Mouse (Mus musculus) limb, embryonic 14.5 days (tissue): ENCODE data around the gene Rbks. TPM values are rescaled to one million over a fixed set of nuclear protein-coding genes. Genes with fewer than 3 reads are reported as not detected.
"Not testable (repeated sequence)": the region's sequence is repeated elsewhere in the genome, so short reads cannot be mapped to it uniquely, and the experiment has no call there.

Source experiments
- ATAC-seq: fragments of 200-750 bp; cut with Nextera tagmentation; 2 replicates; pipeline ENCODE4 v1.8.0; 2017; ENCODE audit warnings: low read depth, moderate number of reproducible peaks, moderate TSS enrichment; ENCODE audit not compliant: low FRiP score
- DNase-seq: peaks from one replicate; pipeline ENCODE4 v3.0.0-alpha.2; 2015; ENCODE audit warnings: low spot score
- H3K27ac ChIP-seq: fragments of 300-500 bp; sonication (generic); replicated peaks from 2 replicates; pipeline ENCODE4 v1.5.1; 2014; ENCODE audit warnings: low read depth, mild to moderate bottlenecking, low read length, moderate library complexity, mixed read lengths
- H3K27me3 ChIP-seq: fragments of 300-500 bp; sonication (generic); 2 replicates; pipeline ENCODE4 v1.6.1; 2014; ENCODE audit warnings: low read length, mixed read lengths; ENCODE audit not compliant: control insufficient read depth, insufficient read depth
- H3K36me3 ChIP-seq: fragments of 300-500 bp; sonication (generic); 2 replicates; pipeline ENCODE4 v1.6.1; 2014; ENCODE audit warnings: mild to moderate bottlenecking, low read length, moderate library complexity, mixed read lengths; ENCODE audit not compliant: control insufficient read depth, insufficient read depth
- H3K4me1 ChIP-seq: fragments of 300-500 bp; sonication (generic); 2 replicates; pipeline ENCODE4 v1.6.1; 2014; ENCODE audit warnings: antibody characterized with exemption, low read length, mixed read lengths; ENCODE audit not compliant: control insufficient read depth, insufficient read depth
- H3K4me2 ChIP-seq: fragments of 300-500 bp; sonication (generic); replicated peaks from 2 replicates; pipeline ENCODE4 v1.6.1; 2014; ENCODE audit warnings: low read depth, mild to moderate bottlenecking, low read length, moderate library complexity; ENCODE audit not compliant: severe bottlenecking
- H3K4me3 ChIP-seq: fragments of 300-500 bp; sonication (generic); replicated peaks from 2 replicates; pipeline ENCODE4 v1.5.1; 2014; ENCODE audit warnings: low read length
- H3K9ac ChIP-seq: fragments of 300-500 bp; sonication (generic); 2 replicates; pipeline ENCODE4 v1.6.1; 2014; ENCODE audit warnings: mild to moderate bottlenecking, low read depth, low read length, moderate library complexity; ENCODE audit not compliant: severe bottlenecking
- H3K9me3 ChIP-seq: fragments of 300-500 bp; sonication (generic); 2 replicates; pipeline ENCODE4 v1.6.1; 2016; ENCODE audit warnings: low read length; ENCODE audit not compliant: control insufficient read depth
- POLR2A ChIP-seq: fragments of 200-500 bp; IDR thresholded peaks from 2 replicates; pipeline ENCODE4 v1.8.0; 2012; ENCODE audit warnings: inconsistent platforms, mild to moderate bottlenecking, moderate library complexity, borderline replicate concordance; ENCODE audit not compliant: insufficient read depth, insufficient read length; ENCODE audit errors: extremely low read depth
- WGBS: fragments of 180-500 bp; shearing (Covaris S2); extraction: QIAGEN DNeasy Blood & Tissue Kit; methylation state at CpG from one replicate; pipeline ENCODE4 v1.1.7; 2014; 5-methylcytosine and 5-hydroxymethylcytosine counted together
- polyA plus RNA-seq, 2 experiments: library from polyadenylated mRNA; depleted of rRNA in 1 of 2; stranded (reverse) in 1 of 2; unstranded in 1 of 2; fragments of >200 nt; fragmentation: Nextera tagmentation in 1 of 2; extraction: Ambion mirVana in 1 of 2; gene quantifications; 2 replicates each; pipeline versions ENCODE4 v1.2.1 to v1.2.3; 2012 to 2014

Gene Rbks
- polyA plus RNA-seq, 2 experiments = 1.9 to 2.2 TPM

DNA sequence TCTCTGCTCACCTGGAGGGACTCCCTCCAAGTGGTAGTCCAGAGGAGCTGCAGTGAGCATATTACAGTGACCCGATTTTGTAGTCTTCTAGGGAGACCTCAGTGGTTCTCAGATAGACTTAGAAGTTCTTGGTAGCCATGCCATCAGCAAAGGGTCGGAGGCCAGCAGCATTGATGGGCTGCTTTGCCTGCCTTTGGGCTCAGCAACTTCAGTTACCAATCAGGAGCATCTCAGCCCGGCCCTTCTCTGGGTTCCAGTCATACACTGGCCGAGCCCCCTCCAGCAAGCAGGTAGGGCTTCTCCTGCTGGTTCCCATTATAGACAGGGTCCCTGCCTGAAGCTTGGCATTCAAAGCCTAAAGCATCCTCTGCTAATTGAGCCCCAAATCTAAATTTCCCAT, 101.6 kb downstream of the Rbks start:
- no peaks in the 10 kb centered on the region for H3K9me3 ChIP-seq
- H3K9ac ChIP-seq = no peak overlapping the region
- ATAC-seq (no peak), DNase-seq (no peak)
- H3K4me3 ChIP-seq = no peak overlapping the region
- WGBS = 56% methylated on average over 4 of the region's 4 CpGs
- H3K4me1 ChIP-seq = peaks cover 7% of the 10 kb centered on the region
- H3K27ac ChIP-seq = no peak overlapping the region
- H3K27me3 ChIP-seq = no peaks in the 10 kb centered on the region
- no peak for TF ChIP-seq POLR2A
- no peaks in the 10 kb centered on the region for H3K36me3 ChIP-seq
- H3K4me2 ChIP-seq = no peak overlapping the region

DNA sequence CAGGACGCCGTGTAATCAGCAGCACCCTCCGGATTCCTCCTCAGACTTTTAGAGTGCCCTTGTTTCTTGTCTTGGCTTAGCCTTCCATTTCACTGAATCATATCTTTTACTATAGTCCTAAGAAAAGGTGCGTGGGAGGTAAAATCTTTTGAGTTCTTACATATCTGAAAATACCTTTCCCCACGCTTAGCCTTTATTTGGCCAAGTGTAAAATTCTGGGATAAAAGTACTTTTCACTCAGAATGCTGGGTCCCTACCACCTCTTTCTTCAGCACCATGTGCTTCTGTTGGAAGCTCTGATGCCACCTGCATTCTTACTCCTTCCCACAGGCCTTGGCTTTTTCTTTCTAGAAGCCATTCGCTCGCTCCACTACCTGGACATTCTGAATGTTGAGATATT, 106.3 kb downstream of the Rbks start:
- Histone ChIP-seq H3K27ac (no peak overlapping the region), H3K36me3 (no peaks in the 10 kb centered on the region), H3K4me2 (no peak overlapping the region), H3K9ac (no peak overlapping the region), H3K27me3 (no peaks in the 10 kb centered on the region), H3K9me3 (no peaks in the 10 kb centered on the region), H3K4me3 (no peak overlapping the region), H3K4me1 (no peaks in the 10 kb centered on the region)
- no peak for ATAC-seq
- DNase-seq = no peak
- WGBS = 94% methylated on average over 7 of the region's 7 CpGs
- TF ChIP-seq POLR2A = no peak

DNA sequence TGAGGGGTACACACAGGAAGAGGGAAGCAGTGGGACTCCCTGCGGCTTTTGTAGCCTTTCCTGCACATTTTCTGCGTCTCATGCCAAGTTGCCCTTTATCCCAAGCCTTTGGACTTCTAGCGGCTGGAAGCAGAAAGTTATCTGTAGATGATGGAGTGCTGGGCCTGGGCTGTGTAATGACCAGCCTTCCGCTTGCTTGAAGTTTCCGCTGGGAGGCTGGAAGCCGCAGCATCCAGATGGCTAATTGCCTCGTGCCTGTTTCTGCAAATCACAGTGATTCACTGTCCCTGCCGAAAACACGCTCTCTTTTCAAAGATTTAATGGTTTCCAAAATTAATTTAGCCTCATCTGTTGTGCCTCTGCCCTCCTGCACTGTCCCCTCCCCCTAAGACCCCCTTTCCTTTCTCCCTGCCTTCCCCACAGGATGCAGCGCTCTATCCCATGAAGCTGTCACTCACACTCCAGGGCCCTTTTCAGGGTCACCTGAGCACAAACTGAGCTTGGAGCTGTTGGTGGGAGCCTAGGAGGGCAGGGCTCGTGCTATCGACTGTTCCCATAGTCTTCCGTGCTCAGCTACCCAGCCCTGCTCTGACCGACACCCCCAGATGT, 107.6 kb downstream of the Rbks start:
- no peaks in the 10 kb centered on the region for H3K36me3 ChIP-seq
- H3K4me1 ChIP-seq = no peaks in the 10 kb centered on the region
- whole genome bisulfite sequencing = 32% methylated on average over 14 of the region's 14 CpGs
- H3K4me3 ChIP-seq = no peak overlapping the region
- H3K27ac ChIP-seq = no peak overlapping the region
- H3K9me3 ChIP-seq = no peaks in the 10 kb centered on the region
- no peak for ATAC-seq
- H3K9ac ChIP-seq = no peak overlapping the region
- H3K27me3 ChIP-seq = no peaks in the 10 kb centered on the region
- H3K4me2 ChIP-seq = no peak overlapping the region
- DNase-seq = no peak
- TF ChIP-seq POLR2A = no peak

GRCm38 (mm10) chr5:31588672-31589071, 108.8 kb downstream of the Rbks start:
- H3K9me3 ChIP-seq, DNase-seq, H3K4me1 ChIP-seq, H3K27ac ChIP-seq, H3K4me2 ChIP-seq, H3K9ac ChIP-seq, H3K4me3 ChIP-seq, ATAC-seq, H3K36me3 ChIP-seq, H3K27me3 ChIP-seq: not testable (repeated sequence)
- 81% methylated on average over 8 of the region's 8 CpGs for WGBS

DNA sequence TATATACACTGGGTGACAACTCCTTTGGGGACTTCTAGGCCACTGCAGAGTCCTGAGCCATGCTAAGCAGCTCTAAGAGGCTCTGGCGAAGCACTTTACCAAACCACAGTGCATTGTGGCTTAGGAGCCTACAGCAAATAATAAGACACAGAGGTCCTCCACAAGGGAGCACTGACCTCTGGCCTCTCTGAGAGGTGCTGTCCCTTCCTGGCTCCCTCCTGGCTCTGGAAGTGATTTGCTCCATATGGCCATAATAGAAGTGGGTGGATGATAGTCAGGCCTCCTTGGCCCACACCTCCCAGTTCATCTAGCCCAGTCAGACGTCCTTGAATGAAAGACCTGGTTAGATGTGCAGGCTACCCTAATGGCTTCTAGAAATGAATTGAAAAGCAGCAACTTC, 109.4 kb downstream of the Rbks start:
- Histone ChIP-seq H3K4me2 (no peak overlapping the region), H3K9ac (no peak overlapping the region), H3K4me3 (no peak overlapping the region), H3K4me1 (no peaks in the 10 kb centered on the region), H3K36me3 (no peaks in the 10 kb centered on the region), H3K27me3 (no peaks in the 10 kb centered on the region), H3K27ac (no peak overlapping the region), H3K9me3 (no peaks in the 10 kb centered on the region)
- ATAC-seq (no peak), DNase-seq (no peak)
- no peak for TF ChIP-seq POLR2A
- WGBS = 44% methylated on average over 2 of the region's 2 CpGs

DNA sequence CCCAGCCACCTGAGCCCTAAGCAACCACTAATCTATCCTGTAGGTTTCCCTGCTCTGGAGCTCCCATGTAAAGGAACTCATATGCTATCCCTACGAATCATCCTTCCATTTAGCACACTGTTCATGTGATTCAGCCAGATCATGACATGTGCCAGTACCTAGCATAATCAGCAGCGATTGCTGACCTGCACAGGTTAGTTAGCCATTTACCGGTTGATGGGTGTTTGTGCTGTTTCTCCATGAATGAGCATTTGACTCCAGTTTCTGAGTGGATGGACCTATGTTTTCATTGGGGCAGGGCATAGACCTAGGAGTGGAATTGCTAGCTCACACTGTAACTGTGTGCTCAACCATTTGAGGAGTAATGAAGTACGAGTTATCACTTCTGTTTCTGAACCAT, 111.9 kb downstream of the Rbks start:
- Histone ChIP-seq H3K27ac (no peak overlapping the region), H3K4me2 (no peak overlapping the region), H3K9me3 (no peaks in the 10 kb centered on the region), H3K4me3 (no peak overlapping the region), H3K36me3 (no peaks in the 10 kb centered on the region), H3K9ac (no peak overlapping the region), H3K4me1 (no peaks in the 10 kb centered on the region), H3K27me3 (no peaks in the 10 kb centered on the region)
- ATAC-seq = no peak
- no peak for DNase-seq
- 91% methylated on average over 4 of the region's 4 CpGs for WGBS
- no peak for TF ChIP-seq POLR2A
